Mouse (Mus musculus) hindbrain, embryonic 14.5 days (tissue): ENCODE measurements at regions not wholly inside any gene's neighbourhood (a gene's known extent, or its start where the extent isn't known, plus 50 kb on each side); places are given as distances from the start of the nearest gene placed in this dataset.
"Not testable (repeated sequence)": the region's sequence is repeated elsewhere in the genome, so short reads cannot be mapped to it uniquely, and the experiment has no call there.

Experiments used
- ATAC-seq: fragments of 200-750 bp; cut with Nextera tagmentation; 2 replicates; pipeline ENCODE4 v1.8.0; 2017; ENCODE audit warnings: moderate number of reproducible peaks, mild to moderate bottlenecking, moderate TSS enrichment, moderate library complexity; ENCODE audit not compliant: low FRiP score
- DNase-seq: peaks from one replicate; pipeline ENCODE4 v3.0.0-alpha.2; 2015; ENCODE audit warnings: low spot score
- H3K27ac ChIP-seq: fragments of 300-500 bp; sonication (generic); 2 replicates; pipeline ENCODE4 v1.5.1; 2014; ENCODE audit warnings: mild to moderate bottlenecking, moderate library complexity
- H3K27me3 ChIP-seq: fragments of 300-500 bp; sonication (generic); 2 replicates; pipeline ENCODE4 v1.6.1; 2014; ENCODE audit warnings: mild to moderate bottlenecking, low read length, mixed read lengths; ENCODE audit not compliant: control insufficient read depth, insufficient read depth
- H3K36me3 ChIP-seq: fragments of 300-500 bp; sonication (generic); replicated peaks from 2 replicates; pipeline ENCODE4 v1.6.1; 2014; ENCODE audit not compliant: control insufficient read depth, insufficient read depth
- H3K4me1 ChIP-seq: fragments of 300-500 bp; sonication (generic); replicated peaks from 2 replicates; pipeline ENCODE4 v1.6.1; 2014; ENCODE audit warnings: antibody characterized with exemption, low read length, mixed read lengths; ENCODE audit not compliant: control insufficient read depth, insufficient read depth
- H3K4me2 ChIP-seq: fragments of 300-500 bp; sonication (generic); replicated peaks from 2 replicates; pipeline ENCODE4 v1.6.1; 2014; ENCODE audit warnings: mild to moderate bottlenecking, moderate library complexity
- H3K4me3 ChIP-seq: fragments of 300-500 bp; sonication (generic); replicated peaks from 2 replicates; pipeline ENCODE4 v1.5.1; 2014; ENCODE audit warnings: mild to moderate bottlenecking, low read length
- H3K9ac ChIP-seq: fragments of 300-500 bp; sonication (generic); 2 replicates; pipeline ENCODE4 v1.6.1; 2014
- H3K9me3 ChIP-seq: fragments of 300-500 bp; sonication (generic); 2 replicates; pipeline ENCODE4 v1.6.1; 2016; ENCODE audit warnings: low read length; ENCODE audit not compliant: control insufficient read depth
- WGBS: fragments of 180-500 bp; shearing (Covaris S2); extraction: QIAGEN DNeasy Blood & Tissue Kit; methylation state at CpG from one replicate; pipeline ENCODE4 v1.1.7; 2014; 5-methylcytosine and 5-hydroxymethylcytosine counted together

GRCm38 (mm10) chr13:80689871-80690270, 193.3 kb upstream of the Arrdc3 start:
- Histone ChIP-seq H3K27me3 (no peaks in the 10 kb centered on the region), H3K9ac (no peak overlapping the region), H3K4me2 (no peak overlapping the region), H3K36me3 (no peaks in the 10 kb centered on the region), H3K9me3 (no peaks in the 10 kb centered on the region), H3K4me3 (no peak overlapping the region), H3K27ac (no peak overlapping the region), H3K4me1 (no peaks in the 10 kb centered on the region)
- no peak for DNase-seq
- ATAC-seq, result no peak

GRCm38 (mm10) chr13:80690654-80691386, 192.4 kb upstream of the Arrdc3 start:
- H3K27ac ChIP-seq, result no peak overlapping the region
- H3K9ac ChIP-seq, result no peak overlapping the region
- no peaks in the 10 kb centered on the region for H3K4me1 ChIP-seq
- no peak for ATAC-seq
- 72% methylated on average over 4 of the region's 4 CpGs for WGBS
- no peak overlapping the region for H3K4me2 ChIP-seq
- H3K9me3 ChIP-seq, result no peaks in the 10 kb centered on the region
- H3K4me3 ChIP-seq, result no peak overlapping the region
- no peaks in the 10 kb centered on the region for H3K36me3 ChIP-seq
- no peaks in the 10 kb centered on the region for H3K27me3 ChIP-seq
- DNase-seq, result no peak

- no peak overlapping the region for H3K27ac ChIP-seq
- H3K9me3 ChIP-seq, result no peaks in the 10 kb centered on the region
- H3K27me3 ChIP-seq, result no peaks in the 10 kb centered on the region
- H3K36me3 ChIP-seq, result no peaks in the 10 kb centered on the region
- no peak overlapping the region for H3K4me3 ChIP-seq
- ATAC-seq, result no peak
- DNase-seq, result no peak
- 78% methylated on average over 1 of the region's 1 CpGs for WGBS
- H3K9ac ChIP-seq, result no peak overlapping the region
- no peaks in the 10 kb centered on the region for H3K4me1 ChIP-seq
- H3K4me2 ChIP-seq, result no peak overlapping the region
These were observed 187.5 kb upstream of the Arrdc3 start for GRCm38 (mm10) chr13:80695549-80696150.

GRCm38 (mm10) chr13:80709531-80710306, 173.5 kb upstream of the Arrdc3 start:
- peak; percentile 26 for DNase-seq
- no peaks in the 10 kb centered on the region for H3K4me1 ChIP-seq
- no peaks in the 10 kb centered on the region for H3K27me3 ChIP-seq
- H3K9ac ChIP-seq, result no peak overlapping the region
- ATAC-seq, result peak; percentile 48; the same call in 1 of the 2 replicates
- H3K27ac ChIP-seq, result no peak overlapping the region
- no peak overlapping the region for H3K4me3 ChIP-seq
- H3K9me3 ChIP-seq, result no peaks in the 10 kb centered on the region
- H3K36me3 ChIP-seq, result no peaks in the 10 kb centered on the region
- WGBS, result 54% methylated on average over 9 of the region's 9 CpGs
- no peak overlapping the region for H3K4me2 ChIP-seq

- ATAC-seq (no peak), DNase-seq (no peak)
- no peaks in the 10 kb centered on the region for H3K27me3 ChIP-seq
- H3K9ac ChIP-seq, result no peak overlapping the region
- no peak overlapping the region for H3K4me2 ChIP-seq
- no peak overlapping the region for H3K27ac ChIP-seq
- no peak overlapping the region for H3K4me3 ChIP-seq
- no peaks in the 10 kb centered on the region for H3K36me3 ChIP-seq
- 89% methylated on average over 3 of the region's 3 CpGs for WGBS
- H3K4me1 ChIP-seq, result no peaks in the 10 kb centered on the region
- no peaks in the 10 kb centered on the region for H3K9me3 ChIP-seq
These were observed 163.9 kb upstream of the Arrdc3 start for GRCm38 (mm10) chr13:80719313-80719712.

GRCm38 (mm10) chr13:80723215-80724006, 159.8 kb upstream of the Arrdc3 start:
- ATAC-seq (no peak), DNase-seq (no peak)
- 29% methylated on average over 4 of the region's 4 CpGs for WGBS
- H3K9ac ChIP-seq, result no peak overlapping the region
- H3K4me3 ChIP-seq, result no peak overlapping the region
- no peaks in the 10 kb centered on the region for H3K27me3 ChIP-seq
- no peaks in the 10 kb centered on the region for H3K36me3 ChIP-seq
- H3K4me1 ChIP-seq, result no peaks in the 10 kb centered on the region
- no peak overlapping the region for H3K27ac ChIP-seq
- H3K9me3 ChIP-seq, result no peaks in the 10 kb centered on the region
- no peak overlapping the region for H3K4me2 ChIP-seq

GRCm38 (mm10) chr13:80729202-80729601, 154.0 kb upstream of the Arrdc3 start:
- no peaks in the 10 kb centered on the region for H3K27me3 ChIP-seq
- H3K4me1 ChIP-seq, result no peaks in the 10 kb centered on the region
- no peak overlapping the region for H3K9ac ChIP-seq
- 85% methylated on average over 5 of the region's 5 CpGs for WGBS
- no peak for ATAC-seq
- H3K27ac ChIP-seq, result no peak overlapping the region
- DNase-seq, result no peak
- H3K36me3 ChIP-seq, result no peaks in the 10 kb centered on the region
- H3K4me3 ChIP-seq, result no peak overlapping the region
- no peak overlapping the region for H3K4me2 ChIP-seq
- no peaks in the 10 kb centered on the region for H3K9me3 ChIP-seq

- Histone ChIP-seq H3K9me3 (no peaks in the 10 kb centered on the region), H3K36me3 (no peaks in the 10 kb centered on the region), H3K4me1 (no peaks in the 10 kb centered on the region), H3K4me3 (no peak overlapping the region), H3K9ac (no peak overlapping the region), H3K27ac (no peak overlapping the region), H3K4me2 (no peak overlapping the region), H3K27me3 (no peaks in the 10 kb centered on the region)
- ATAC-seq (no peak), DNase-seq (no peak)
- 55% methylated on average over 2 of the region's 2 CpGs for WGBS
These were observed 137.2 kb upstream of the Arrdc3 start for GRCm38 (mm10) chr13:80745991-80746390.

- not testable (repeated sequence) for H3K4me1 ChIP-seq, H3K27ac ChIP-seq, H3K9ac ChIP-seq, H3K4me2 ChIP-seq, H3K9me3 ChIP-seq, H3K4me3 ChIP-seq, H3K36me3 ChIP-seq, H3K27me3 ChIP-seq
- peak; percentile 79 for DNase-seq
- WGBS, result 40% methylated on average over 6 of the region's 6 CpGs
- ATAC-seq, result peak; percentile 56; the same call in 1 of the 2 replicates
These were observed 136.2 kb upstream of the Arrdc3 start for GRCm38 (mm10) chr13:80747022-80747421.
